Mouse (Mus musculus): ENCODE data around the gene Dnah2.
"Not testable (repeated sequence)": the region's sequence is repeated elsewhere in the genome, so short reads cannot be mapped to it uniquely, and the experiment has no call there.

Gene Dnah2

GRCm38 (mm10) chr11:69395235-69395633, 153.7 kb downstream of the Dnah2 start, which contains the start of the genes Naa38 and Cyb5d1:
Gene Naa38 (plus strand): TSS chr11:69395487.
Gene Cyb5d1 (minus strand): TSS chr11:69395631.
- in situ Hi-C loops (cut with MboI; ENCODE audit: low pct_unique_long_range_greater_than_20kb in 1 of 2, low sequenced_read_pairs in 2 of 2, unreplicated experiment in 1 of 2) = not testable (repeated sequence)

GRCm38 (mm10) chr11:69394591-69395167, 154.2 kb downstream of the Dnah2 start:
- in situ Hi-C loops (cut with MboI; ENCODE audit: low pct_unique_long_range_greater_than_20kb in 1 of 2, low sequenced_read_pairs in 2 of 2, unreplicated experiment in 1 of 2) = not testable (repeated sequence)

DNA sequence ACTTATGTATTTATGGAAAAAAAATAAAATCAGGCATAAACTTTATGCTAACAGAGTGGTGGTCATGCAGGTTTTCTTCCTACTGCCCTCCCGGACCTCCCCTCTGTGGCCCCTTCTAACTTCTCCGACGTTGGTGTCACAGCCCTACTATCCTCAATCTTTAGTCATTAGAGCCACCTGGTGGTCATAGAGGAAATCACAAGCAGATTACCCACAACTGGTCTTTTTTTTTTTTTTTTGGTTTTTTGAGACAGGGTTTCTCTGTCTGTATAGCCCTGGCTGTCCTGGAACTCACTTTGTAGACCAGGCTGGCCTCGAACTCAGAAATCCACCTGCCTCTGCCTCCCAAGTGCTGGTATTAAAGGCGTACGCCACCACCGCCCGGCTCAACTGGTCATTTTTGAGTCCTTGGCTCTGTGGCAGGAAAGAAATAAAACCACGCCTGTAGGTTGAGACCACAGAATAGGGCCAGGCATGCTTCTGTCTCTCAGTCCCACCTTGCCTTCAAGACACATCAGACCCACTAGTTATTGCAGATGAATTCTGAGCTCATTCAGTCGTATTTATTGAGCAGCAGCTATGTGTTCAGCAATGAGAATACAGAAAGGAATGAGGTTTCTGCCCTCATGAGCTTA, 158.4 kb downstream of the Dnah2 start:
- in situ Hi-C loops (cut with MboI; ENCODE audit: low pct_unique_long_range_greater_than_20kb in 1 of 2, low sequenced_read_pairs in 2 of 2, unreplicated experiment in 1 of 2) = no loop called here

DNA sequence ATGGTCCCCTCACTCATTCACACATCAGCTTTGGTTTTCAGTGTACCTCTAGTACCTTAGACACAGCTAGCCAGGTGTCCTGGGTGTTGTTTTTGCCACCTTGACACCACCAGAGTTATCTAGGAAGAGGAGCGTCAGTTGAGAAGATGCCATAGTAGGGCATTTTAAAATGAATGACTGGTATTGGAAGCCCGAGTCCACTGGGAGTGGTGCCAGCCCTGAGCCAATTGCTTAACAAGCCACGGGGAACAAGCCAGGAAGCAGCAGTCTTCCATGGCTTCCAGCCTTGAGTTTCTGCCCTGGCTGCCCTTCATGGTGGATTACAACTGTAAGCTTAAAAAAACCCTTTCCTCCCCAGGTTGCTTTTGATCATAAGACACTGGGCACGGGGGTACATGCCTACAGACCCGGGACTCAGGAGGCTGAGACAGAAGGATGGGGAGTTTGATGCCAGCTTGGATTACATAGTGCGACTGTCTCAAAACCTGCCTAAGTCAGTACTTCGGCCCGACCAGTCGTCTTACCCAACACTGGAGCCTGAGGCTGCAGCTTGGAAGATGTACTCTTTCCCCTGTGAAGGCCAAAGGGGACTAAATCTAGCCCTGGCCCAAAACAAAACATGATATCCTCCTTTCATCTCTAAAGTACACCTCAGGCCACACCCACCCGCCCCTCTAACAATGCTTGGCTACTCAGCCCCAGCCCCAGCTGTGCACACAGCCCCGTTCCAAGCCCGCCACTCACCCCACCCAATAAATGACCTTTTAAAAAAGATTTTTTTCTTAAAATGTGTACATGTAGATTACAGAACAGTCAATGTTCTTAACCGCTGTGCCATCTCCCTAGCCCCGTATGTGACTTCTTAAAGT, 159.1 kb downstream of the Dnah2 start:
- in situ Hi-C loops (cut with MboI; ENCODE audit: low pct_unique_long_range_greater_than_20kb in 1 of 2, low sequenced_read_pairs in 2 of 2, unreplicated experiment in 1 of 2) = loop anchor here (5.0 to 10.0 kb wide), 2 partner anchors 115 to 122 kb away; no protein-coding TSS in a partner anchor

- in situ Hi-C loops (cut with MboI; ENCODE audit: low pct_unique_long_range_greater_than_20kb in 1 of 2, low sequenced_read_pairs in 2 of 2, unreplicated experiment in 1 of 2) = loop anchor here (5.0 to 10.0 kb wide), 2 partner anchors 114 to 121 kb away; no protein-coding TSS in a partner anchor
Measured at GRCm38 (mm10) chr11:69388680-69389079, 160.2 kb downstream of the Dnah2 start.

GRCm38 (mm10) chr11:69386758-69387157, 162.2 kb downstream of the Dnah2 start:
- in situ Hi-C loops (cut with MboI; ENCODE audit: low pct_unique_long_range_greater_than_20kb in 1 of 2, low sequenced_read_pairs in 2 of 2, unreplicated experiment in 1 of 2) = loop anchor here (5.0 to 10.0 kb wide), 2 partner anchors 112 to 119 kb away; no protein-coding TSS in a partner anchor

DNA sequence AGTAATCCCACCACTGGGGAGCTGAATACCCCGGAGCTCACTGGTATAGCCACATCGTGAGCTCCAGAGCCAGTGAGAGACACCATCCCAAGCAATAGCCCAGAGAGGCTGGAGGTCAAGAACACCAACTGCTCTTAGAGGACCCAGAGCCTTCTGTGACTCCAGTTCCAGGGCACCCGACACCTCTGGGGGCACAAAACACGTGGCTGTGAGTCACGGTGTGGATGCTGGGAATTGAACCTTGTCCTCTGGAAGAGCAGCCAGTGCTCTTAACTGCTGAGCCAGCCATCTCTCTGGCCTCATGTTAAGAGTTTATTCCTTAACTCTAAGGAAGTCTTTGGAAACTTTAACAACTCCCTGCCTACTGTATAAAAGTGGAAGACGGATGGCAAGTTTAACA, 163.9 kb downstream of the Dnah2 start:
- in situ Hi-C loops (cut with MboI; ENCODE audit: low pct_unique_long_range_greater_than_20kb in 1 of 2, low sequenced_read_pairs in 2 of 2, unreplicated experiment in 1 of 2) = loop anchor here (5.0 to 10.0 kb wide), 2 partner anchors 110 to 118 kb away; no protein-coding TSS in a partner anchor

GRCm38 (mm10) chr11:69382478-69383105, 166.3 kb downstream of the Dnah2 start:
- in situ Hi-C loops (cut with MboI; ENCODE audit: low pct_unique_long_range_greater_than_20kb in 1 of 2, low sequenced_read_pairs in 2 of 2, unreplicated experiment in 1 of 2) = loop anchor here in 1 of 2 experiments (10.0 kb wide), 1 partner anchor 108 kb away; no protein-coding TSS in a partner anchor

GRCm38 (mm10) chr11:69381356-69381755, 167.6 kb downstream of the Dnah2 start:
- in situ Hi-C loops (cut with MboI; ENCODE audit: low pct_unique_long_range_greater_than_20kb in 1 of 2, low sequenced_read_pairs in 2 of 2, unreplicated experiment in 1 of 2) = loop anchor here in 1 of 2 experiments (10.0 kb wide), 1 partner anchor 107 kb away; no protein-coding TSS in a partner anchor

DNA sequence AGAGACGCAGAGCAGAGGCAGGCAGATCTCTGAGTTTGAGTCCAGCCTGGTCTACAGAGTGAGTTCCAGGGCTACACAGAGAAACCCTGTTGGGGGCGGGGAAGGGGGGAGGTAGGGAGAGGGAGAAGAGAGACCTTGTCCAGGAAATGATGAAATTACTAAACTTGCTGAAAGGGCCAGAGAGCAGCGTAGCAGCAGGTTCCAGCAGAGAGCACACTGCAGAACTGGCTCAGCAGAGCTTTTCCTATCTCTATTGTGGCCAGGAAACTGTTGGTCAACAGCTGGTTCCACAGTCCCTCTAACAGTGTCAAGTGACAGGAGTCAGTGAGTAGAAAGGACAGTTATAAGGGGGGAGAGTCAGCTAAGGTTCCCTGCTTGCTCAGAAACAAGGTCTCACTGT, 169.3 kb downstream of the Dnah2 start:
- in situ Hi-C loops (cut with MboI; ENCODE audit: low pct_unique_long_range_greater_than_20kb in 1 of 2, low sequenced_read_pairs in 2 of 2, unreplicated experiment in 1 of 2) = no loop called here

DNA sequence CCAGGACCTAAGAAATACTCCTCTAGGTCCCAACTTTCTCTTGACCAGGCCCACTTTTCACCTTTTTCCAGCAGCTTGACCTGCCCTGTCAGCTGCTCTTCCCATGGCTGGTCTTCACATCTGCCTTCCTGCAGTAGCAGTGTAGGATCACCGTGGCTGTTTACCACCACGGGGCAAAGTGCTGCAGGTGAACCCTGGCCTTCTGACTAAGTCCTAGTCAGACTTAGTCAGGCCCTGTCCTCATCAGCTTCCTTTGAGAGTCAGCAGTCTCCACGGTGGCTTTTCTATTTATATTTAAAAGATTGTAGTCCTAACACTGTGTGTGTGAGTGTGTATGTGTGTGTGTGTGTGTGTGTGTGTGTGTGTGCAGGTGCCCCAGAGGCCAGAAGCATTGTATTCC, 171.1 kb downstream of the Dnah2 start:
- in situ Hi-C loops (cut with MboI; ENCODE audit: low pct_unique_long_range_greater_than_20kb in 1 of 2, low sequenced_read_pairs in 2 of 2, unreplicated experiment in 1 of 2) = no loop called here

- in situ Hi-C loops (cut with MboI; ENCODE audit: low pct_unique_long_range_greater_than_20kb in 1 of 2, low sequenced_read_pairs in 2 of 2, unreplicated experiment in 1 of 2) = no loop called here
Measured at GRCm38 (mm10) chr11:69375646-69376045, 173.3 kb downstream of the Dnah2 start.

- in situ Hi-C loops (cut with MboI; ENCODE audit: low pct_unique_long_range_greater_than_20kb in 1 of 2, low sequenced_read_pairs in 2 of 2, unreplicated experiment in 1 of 2) = no loop called here
Measured at GRCm38 (mm10) chr11:69373223-69373965, 175.5 kb downstream of the Dnah2 start.

GRCm38 (mm10) chr11:69372780-69373170, 176.1 kb downstream of the Dnah2 start:
- in situ Hi-C loops (cut with MboI; ENCODE audit: low pct_unique_long_range_greater_than_20kb in 1 of 2, low sequenced_read_pairs in 2 of 2, unreplicated experiment in 1 of 2) = no loop called here

DNA sequence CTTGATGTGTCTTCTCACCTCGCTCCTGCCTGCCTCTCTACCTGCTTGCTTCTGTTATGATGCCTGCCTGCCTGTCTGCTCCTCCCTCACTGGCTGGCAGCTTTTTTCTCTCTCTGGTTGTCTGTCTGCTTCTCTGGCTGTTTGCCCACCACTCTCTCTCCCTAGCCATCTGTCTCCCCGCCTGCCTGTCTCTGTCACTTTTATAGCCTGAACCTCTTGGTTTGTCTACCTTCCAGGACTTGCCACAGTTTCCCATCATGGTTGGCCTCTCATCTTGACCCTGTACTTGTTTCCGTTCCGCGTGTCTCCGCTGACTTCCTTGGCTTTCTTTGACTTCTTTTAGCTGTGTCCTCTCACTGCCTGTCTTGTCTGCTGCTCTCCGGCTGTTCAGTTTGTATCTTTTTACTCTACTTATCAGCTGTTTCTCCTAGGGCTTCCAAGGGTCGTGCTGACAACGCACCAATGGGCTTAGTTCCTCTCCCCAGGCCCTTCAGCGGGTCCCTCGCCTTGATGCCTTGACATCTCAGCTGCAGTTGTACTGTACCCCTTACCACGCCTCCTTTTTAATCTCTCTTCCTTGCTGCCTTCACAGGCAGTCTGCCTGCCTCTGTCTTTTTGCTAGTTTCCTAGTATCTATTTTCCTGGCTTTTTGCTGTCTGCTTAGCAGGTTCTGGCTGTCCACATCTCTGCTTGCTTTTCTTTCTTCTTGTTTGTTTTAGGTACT, 176.7 kb downstream of the Dnah2 start:
- in situ Hi-C loops (cut with MboI; ENCODE audit: low pct_unique_long_range_greater_than_20kb in 1 of 2, low sequenced_read_pairs in 2 of 2, unreplicated experiment in 1 of 2) = no loop called here

DNA sequence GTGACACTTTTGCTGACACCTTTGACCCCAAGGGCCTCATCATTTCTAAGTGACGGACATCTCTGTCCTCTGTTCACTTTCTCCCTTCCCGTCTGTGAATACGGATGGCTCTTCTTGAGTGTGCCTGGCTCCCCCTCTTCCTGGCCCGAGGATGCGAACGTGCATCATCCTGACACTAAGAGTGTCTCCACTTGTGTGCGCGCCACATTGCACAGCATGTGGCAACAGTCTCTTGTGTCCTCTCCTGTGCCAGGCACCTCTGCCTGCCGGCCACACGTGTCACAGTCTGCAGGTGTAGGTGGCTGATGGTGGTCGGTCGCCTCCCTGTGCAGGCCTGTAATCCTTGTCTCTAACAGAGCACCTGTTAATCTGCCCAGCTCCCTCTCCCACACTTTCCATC, 177.3 kb downstream of the Dnah2 start:
- in situ Hi-C loops (cut with MboI; ENCODE audit: low pct_unique_long_range_greater_than_20kb in 1 of 2, low sequenced_read_pairs in 2 of 2, unreplicated experiment in 1 of 2) = no loop called here

GRCm38 (mm10) chr11:69370817-69371215, 178.1 kb downstream of the Dnah2 start:
- in situ Hi-C loops (cut with MboI; ENCODE audit: low pct_unique_long_range_greater_than_20kb in 1 of 2, low sequenced_read_pairs in 2 of 2, unreplicated experiment in 1 of 2) = no loop called here

All from mouse embryonic stem cell (cell line).